Mouse (Mus musculus) embryonic fibroblast, embryonic 13.5 days (primary cell): ENCODE results near the gene Usp8.

Source experiments
- CTCF ChIP-seq: IDR thresholded peaks from 2 replicates; pipeline ENCODE4 v1.5.1; 2011; ENCODE audit warnings: mild to moderate bottlenecking, control low read depth, low read length, moderate library complexity, borderline replicate concordance; ENCODE audit not compliant: insufficient read depth
- POLR2A ChIP-seq: IDR thresholded peaks from 2 replicates; pipeline ENCODE4 v1.6.1; 2011; ENCODE audit warnings: low read depth, mild to moderate bottlenecking, control low read depth, low read length, moderate library complexity

DNA sequence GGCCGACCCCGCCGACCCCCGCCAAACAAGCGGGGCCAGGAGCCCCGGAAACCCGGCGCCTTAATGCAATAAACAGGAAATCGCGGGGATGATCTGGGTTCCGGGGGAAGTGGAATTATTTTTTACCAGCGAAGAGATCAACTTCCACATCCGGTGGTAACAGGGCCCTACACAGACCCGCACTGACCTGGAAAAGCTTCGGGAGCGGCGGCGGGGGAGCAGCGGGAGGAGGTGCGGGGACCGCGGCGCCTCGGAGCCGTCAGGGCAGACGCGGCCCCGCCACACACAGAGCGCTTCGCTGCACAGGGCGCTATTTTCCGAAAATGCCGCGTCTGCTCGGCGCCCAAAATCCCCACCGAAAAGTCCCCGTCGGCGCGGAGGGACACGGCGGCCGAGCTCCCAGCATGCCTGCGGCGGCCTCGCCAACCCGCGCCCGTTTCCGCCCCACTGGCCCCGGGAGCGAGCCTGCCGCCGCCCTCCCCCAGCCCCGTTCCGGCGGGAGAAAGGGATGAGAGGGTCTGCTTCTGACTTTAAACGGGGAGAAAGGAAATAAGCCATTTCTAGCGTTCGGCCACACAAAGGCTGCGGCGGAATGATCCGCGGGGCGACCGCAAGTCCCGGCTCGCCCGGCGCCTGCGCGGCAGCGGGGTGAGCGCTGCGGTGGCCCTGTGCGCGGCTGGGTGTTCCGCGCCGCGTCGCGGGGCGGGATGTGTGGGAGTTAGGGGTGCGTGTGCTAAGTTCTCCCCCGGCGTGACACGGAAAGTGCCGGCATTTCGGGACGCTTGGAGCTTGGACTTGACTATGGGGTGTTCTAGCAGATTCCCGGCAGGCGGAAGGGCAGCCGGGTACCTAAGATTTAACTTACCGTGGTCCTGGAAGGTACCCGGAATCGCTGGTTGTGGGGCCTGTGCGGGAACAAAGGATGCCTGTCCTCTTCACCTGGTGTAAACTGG, 31.7 kb upstream of the Usp8 start:
- TF ChIP-seq POLR2A = peak; percentile 94
- no peak for TF ChIP-seq CTCF
